Mouse (Mus musculus) midbrain, embryonic 12.5 days (tissue): ENCODE data around the gene Peli2. TPM values are rescaled to one million over a fixed set of nuclear protein-coding genes. Genes with fewer than 3 reads are reported as not detected.

Experiments
- ATAC-seq: fragments of 200-750 bp; cut with Nextera tagmentation; 2 replicates; pipeline ENCODE4 v1.8.0; 2017; ENCODE audit warnings: low read depth, moderate TSS enrichment, moderate library complexity; ENCODE audit not compliant: low FRiP score
- H3K27ac ChIP-seq: fragments of 300-500 bp; sonication (generic); replicated peaks from 2 replicates; pipeline ENCODE4 v1.5.1; 2016; ENCODE audit warnings: mild to moderate bottlenecking
- H3K27me3 ChIP-seq: fragments of 300-500 bp; sonication (generic); 2 replicates; pipeline ENCODE4 v1.6.1; 2016; ENCODE audit warnings: mild to moderate bottlenecking
- H3K36me3 ChIP-seq: fragments of 300-500 bp; sonication (generic); 2 replicates; pipeline ENCODE4 v1.6.1; 2016
- H3K4me1 ChIP-seq: fragments of 300-500 bp; sonication (generic); 2 replicates; pipeline ENCODE4 v1.6.1; 2016
- H3K4me2 ChIP-seq: fragments of 300-500 bp; sonication (generic); replicated peaks from 2 replicates; pipeline ENCODE4 v1.6.1; 2016; ENCODE audit warnings: mild to moderate bottlenecking, moderate library complexity
- H3K4me3 ChIP-seq: fragments of 300-500 bp; sonication (generic); 2 replicates; pipeline ENCODE4 v1.5.1; 2016; ENCODE audit warnings: mild to moderate bottlenecking
- H3K9ac ChIP-seq: fragments of 300-500 bp; sonication (generic); replicated peaks from 2 replicates; pipeline ENCODE4 v1.6.1; 2016; ENCODE audit warnings: mild to moderate bottlenecking, moderate library complexity
- H3K9me3 ChIP-seq: fragments of 300-500 bp; sonication (generic); 2 replicates; pipeline ENCODE4 v1.6.1; 2016; ENCODE audit warnings: mild to moderate bottlenecking
- WGBS: fragments of 180-500 bp; shearing (Covaris S2); methylation state at CpG from one replicate; pipeline ENCODE4 v1.1.7; 2016; 5-methylcytosine and 5-hydroxymethylcytosine counted together
- polyA plus RNA-seq: library from polyadenylated mRNA; unstranded; fragments of >200 nt; fragmentation: Nextera tagmentation; extraction: Ambion mirVana; gene quantifications from 2 replicates; pipeline ENCODE4 v1.2.1, GENCODE M21; 2016

Gene Peli2
- polyA plus RNA-seq, 1 experiment from 2014 or later, result 15.9 TPM

- no peak overlapping the region for H3K4me2 ChIP-seq
- H3K36me3 ChIP-seq, result no peaks in the 10 kb centered on the region
- no peaks in the 10 kb centered on the region for H3K4me1 ChIP-seq
- no peaks in the 10 kb centered on the region for H3K27me3 ChIP-seq
- no peak overlapping the region for H3K9ac ChIP-seq
- no peak overlapping the region for H3K4me3 ChIP-seq
- no peak overlapping the region for H3K27ac ChIP-seq
- H3K9me3 ChIP-seq, result no peaks in the 10 kb centered on the region
- no peak for ATAC-seq
- WGBS, result 89% methylated on average over 13 of the region's 13 CpGs
Observed at GRCm38 (mm10) chr14:48155153-48155552, 34.5 kb downstream of the Peli2 start.

- Histone ChIP-seq H3K27me3 (no peaks in the 10 kb centered on the region), H3K9ac (no peak overlapping the region), H3K36me3 (peaks cover 13% of the 10 kb centered on the region), H3K27ac (no peak overlapping the region), H3K4me3 (no peak overlapping the region), H3K9me3 (peaks cover 3% of the 10 kb centered on the region; the same call in 1 of the 2 replicates), H3K4me2 (no peak overlapping the region), H3K4me1 (no peaks in the 10 kb centered on the region)
- ATAC-seq, result no peak
- 85% methylated on average over 3 of the region's 3 CpGs for WGBS
Observed at GRCm38 (mm10) chr14:48157085-48157484, 36.5 kb downstream of the Peli2 start.

GRCm38 (mm10) chr14:48157835-48158234, 37.2 kb downstream of the Peli2 start:
- 92% methylated on average over 8 of the region's 8 CpGs for WGBS
- peaks cover 13% of the 10 kb centered on the region for H3K36me3 ChIP-seq
- ATAC-seq, result no peak
- no peak overlapping the region for H3K4me3 ChIP-seq
- no peak overlapping the region for H3K27ac ChIP-seq
- no peak overlapping the region for H3K9ac ChIP-seq
- no peaks in the 10 kb centered on the region for H3K27me3 ChIP-seq
- no peak overlapping the region for H3K4me2 ChIP-seq
- H3K9me3 ChIP-seq, result peaks cover 3% of the 10 kb centered on the region; the same call in 1 of the 2 replicates
- H3K4me1 ChIP-seq, result no peaks in the 10 kb centered on the region

- Histone ChIP-seq H3K9me3 (peaks cover 3% of the 10 kb centered on the region; the same call in 1 of the 2 replicates), H3K4me3 (no peak overlapping the region), H3K36me3 (peaks cover 13% of the 10 kb centered on the region), H3K27me3 (no peaks in the 10 kb centered on the region), H3K4me1 (peaks cover 11% of the 10 kb centered on the region; the same call in 1 of the 2 replicates), H3K4me2 (no peak overlapping the region), H3K27ac (no peak overlapping the region), H3K9ac (no peak overlapping the region)
- ATAC-seq, result no peak
- 53% methylated on average over 3 of the region's 3 CpGs for WGBS
Observed at GRCm38 (mm10) chr14:48159401-48159800, 38.8 kb downstream of the Peli2 start.

- no peak overlapping the region for H3K9ac ChIP-seq
- ATAC-seq, result no peak
- H3K4me1 ChIP-seq, result peaks cover 21% of the 10 kb centered on the region; the same call in 1 of the 2 replicates
- peaks cover 13% of the 10 kb centered on the region for H3K36me3 ChIP-seq
- WGBS, result 84% methylated on average over 14 of the region's 14 CpGs
- H3K4me3 ChIP-seq, result no peak overlapping the region
- no peak overlapping the region for H3K27ac ChIP-seq
- no peaks in the 10 kb centered on the region for H3K27me3 ChIP-seq
- H3K4me2 ChIP-seq, result no peak overlapping the region
- peaks cover 3% of the 10 kb centered on the region; the same call in 1 of the 2 replicates for H3K9me3 ChIP-seq
Observed at GRCm38 (mm10) chr14:48162446-48162845, 41.8 kb downstream of the Peli2 start.

GRCm38 (mm10) chr14:48164917-48165316, 44.3 kb downstream of the Peli2 start:
- peaks cover 21% of the 10 kb centered on the region; the same call in 1 of the 2 replicates for H3K4me1 ChIP-seq
- no peak for ATAC-seq
- H3K4me3 ChIP-seq, result no peak overlapping the region
- H3K27ac ChIP-seq, result no peak overlapping the region
- no peaks in the 10 kb centered on the region for H3K27me3 ChIP-seq
- H3K9ac ChIP-seq, result no peak overlapping the region
- no peak overlapping the region for H3K4me2 ChIP-seq
- peaks cover 13% of the 10 kb centered on the region for H3K36me3 ChIP-seq
- 76% methylated on average over 8 of the region's 8 CpGs for WGBS
- H3K9me3 ChIP-seq, result peaks cover 3% of the 10 kb centered on the region; the same call in 1 of the 2 replicates

- Histone ChIP-seq H3K9me3 (no peaks in the 10 kb centered on the region), H3K27me3 (no peaks in the 10 kb centered on the region), H3K9ac (no peak overlapping the region), H3K27ac (no peak overlapping the region), H3K4me3 (no peak overlapping the region), H3K4me1 (peaks cover 29% of the 10 kb centered on the region), H3K4me2 (no peak overlapping the region), H3K36me3 (0 out of 2 replicates have a peak, but pooled peaks cover 4% of the 10 kb centered on the region)
- no peak for ATAC-seq
- 84% methylated on average over 9 of the region's 9 CpGs for WGBS
Observed at GRCm38 (mm10) chr14:48166396-48166795, 45.8 kb downstream of the Peli2 start.

- H3K4me1 ChIP-seq, result peaks cover 35% of the 10 kb centered on the region
Observed at GRCm38 (mm10) chr14:48167020-48167419, 46.4 kb downstream of the Peli2 start.

GRCm38 (mm10) chr14:48168116-48168515, 47.5 kb downstream of the Peli2 start:
- no peak overlapping the region for H3K27ac ChIP-seq
- H3K4me2 ChIP-seq, result no peak overlapping the region
- no peaks in the 10 kb centered on the region for H3K36me3 ChIP-seq
- no peak overlapping the region for H3K9ac ChIP-seq
- H3K4me3 ChIP-seq, result no peak overlapping the region
- no peak for ATAC-seq
- H3K27me3 ChIP-seq, result no peaks in the 10 kb centered on the region
- 93% methylated on average over 6 of the region's 6 CpGs for WGBS
- no peaks in the 10 kb centered on the region for H3K9me3 ChIP-seq
- H3K4me1 ChIP-seq, result peaks cover 37% of the 10 kb centered on the region

More at GRCm38 (mm10) chr14:48167020-48167419, 46.4 kb downstream of the Peli2 start:
- Histone ChIP-seq H3K27ac (no peak overlapping the region), H3K27me3 (no peaks in the 10 kb centered on the region), H3K4me3 (no peak overlapping the region), H3K9me3 (no peaks in the 10 kb centered on the region), H3K4me2 (no peak overlapping the region), H3K36me3 (no peaks in the 10 kb centered on the region), H3K9ac (no peak overlapping the region)
- WGBS, result 66% methylated on average over 3 of the region's 3 CpGs
- ATAC-seq, result no peak

- Histone ChIP-seq H3K9me3 (no peaks in the 10 kb centered on the region), H3K4me3 (no peak overlapping the region), H3K27me3 (no peaks in the 10 kb centered on the region), H3K9ac (no peak overlapping the region), H3K4me1 (peaks cover 22% of the 10 kb centered on the region), H3K36me3 (no peaks in the 10 kb centered on the region), H3K4me2 (no peak overlapping the region), H3K27ac (no peak overlapping the region)
- WGBS, result 45% methylated on average over 7 of the region's 7 CpGs
- no peak for ATAC-seq
Observed at GRCm38 (mm10) chr14:48169970-48170369, 49.3 kb downstream of the Peli2 start.

- Histone ChIP-seq H3K9me3 (no peaks in the 10 kb centered on the region), H3K4me1 (peaks cover 18% of the 10 kb centered on the region), H3K36me3 (no peaks in the 10 kb centered on the region), H3K27me3 (no peaks in the 10 kb centered on the region), H3K4me3 (no peak overlapping the region), H3K9ac (no peak overlapping the region), H3K4me2 (0 out of 2 replicates have a peak overlapping the region, but pooled peaks have one; percentile 6), H3K27ac (peak overlapping the region; percentile 54)
- no peak for ATAC-seq
- WGBS, result 26% methylated on average over 12 of the region's 12 CpGs
Observed at GRCm38 (mm10) chr14:48171268-48171667, 50.6 kb downstream of the Peli2 start.

- Histone ChIP-seq H3K27me3 (no peaks in the 10 kb centered on the region), H3K4me3 (no peak overlapping the region), H3K27ac (no peak overlapping the region), H3K9me3 (no peaks in the 10 kb centered on the region), H3K4me1 (peaks cover 19% of the 10 kb centered on the region), H3K36me3 (no peaks in the 10 kb centered on the region), H3K9ac (no peak overlapping the region), H3K4me2 (no peak overlapping the region)
- WGBS, result 22% methylated on average over 8 of the region's 8 CpGs
- ATAC-seq, result peak; percentile 85
Observed at GRCm38 (mm10) chr14:48172026-48172425, 51.4 kb downstream of the Peli2 start.

GRCm38 (mm10) chr14:48172876-48173275, 52.3 kb downstream of the Peli2 start:
- peaks cover 19% of the 10 kb centered on the region for H3K4me1 ChIP-seq
- H3K9me3 ChIP-seq, result no peaks in the 10 kb centered on the region
- no peak overlapping the region for H3K9ac ChIP-seq
- no peaks in the 10 kb centered on the region for H3K27me3 ChIP-seq
- H3K36me3 ChIP-seq, result no peaks in the 10 kb centered on the region
- H3K4me3 ChIP-seq, result no peak overlapping the region
- no peak for ATAC-seq
- H3K4me2 ChIP-seq, result no peak overlapping the region
- H3K27ac ChIP-seq, result no peak overlapping the region
- 91% methylated on average over 8 of the region's 8 CpGs for WGBS
